Mouse (Mus musculus): ENCODE measurements at regions not wholly inside any gene's neighbourhood (a gene's known extent, or its start where the extent isn't known, plus 50 kb on each side); places are given as distances from the start of the nearest gene placed in this dataset.
A peak's percentile ranks its signal among the peaks of the same experiment; 100 is the strongest.

DNA sequence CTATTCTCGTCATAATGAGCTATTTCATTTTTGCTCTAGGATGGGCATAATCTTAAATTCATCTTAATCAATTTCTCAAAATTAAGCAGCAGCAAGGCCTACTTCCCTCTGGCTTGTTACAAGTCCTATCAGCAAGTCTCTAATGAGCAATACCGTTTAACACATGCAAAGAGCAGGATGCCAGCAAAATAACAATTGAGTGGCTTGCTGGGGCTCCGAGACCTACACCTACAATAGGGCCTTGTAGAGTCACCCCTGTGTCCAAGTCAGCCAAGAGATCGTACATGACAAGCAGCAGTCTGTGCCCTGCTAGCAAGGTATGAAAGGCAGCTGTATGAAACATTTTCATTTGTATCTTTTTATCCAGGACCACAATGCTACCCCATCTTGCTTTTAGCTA, 169.7 kb upstream of the Phyhipl start:
- Histone ChIP-seq H3K4me1 (ENCODE audit: insufficient read depth, low read length) (no peaks in the 10 kb centered on the region), H3K36me3 (ENCODE audit: insufficient read depth, low read length) (no peaks in the 10 kb centered on the region), H3K4me2 (replicated peaks; ENCODE audit: low read depth, low read length) (no peak overlapping the region), H3K9me3 (ENCODE audit: low read length) (no peaks in the 10 kb centered on the region), H3K9ac (replicated peaks; ENCODE audit: low read length) (no peak overlapping the region), H3K27ac (ENCODE audit: low read length) (no peak overlapping the region), H3K27me3 (ENCODE audit: insufficient read depth, low read length) (no peaks in the 10 kb centered on the region), H3K4me3 (ENCODE audit: low read length) (no peak overlapping the region)
- 86% methylated on average over 4 of the region's 4 CpGs for WGBS
- no peak for ATAC-seq (ENCODE audit: low FRiP score, low TSS enrichment)

DNA sequence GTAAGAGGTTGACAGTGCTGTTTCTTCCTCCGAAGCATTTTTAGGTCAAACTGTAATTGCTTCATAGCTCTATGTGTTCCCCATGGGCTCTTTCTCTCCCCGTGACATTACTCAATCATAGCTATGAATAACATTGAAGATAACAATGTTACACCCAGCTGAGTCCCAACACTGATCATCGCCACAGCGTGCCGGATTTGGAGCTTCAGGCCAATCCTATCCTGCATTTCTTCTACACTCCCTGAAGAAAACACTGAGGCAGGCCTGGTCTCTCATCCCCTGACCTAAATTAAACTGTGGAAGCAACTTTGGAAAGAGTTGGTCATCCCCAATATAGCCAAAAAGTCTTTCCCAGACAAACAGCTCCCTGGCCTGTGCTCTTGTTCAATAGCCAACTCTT, 168.7 kb upstream of the Phyhipl start:
- Histone ChIP-seq H3K9ac (replicated peaks; ENCODE audit: low read length) (no peak overlapping the region), H3K9me3 (ENCODE audit: low read length) (no peaks in the 10 kb centered on the region), H3K27ac (ENCODE audit: low read length) (no peak overlapping the region), H3K36me3 (ENCODE audit: insufficient read depth, low read length) (no peaks in the 10 kb centered on the region), H3K4me3 (ENCODE audit: low read length) (no peak overlapping the region), H3K4me1 (ENCODE audit: insufficient read depth, low read length) (no peaks in the 10 kb centered on the region), H3K4me2 (replicated peaks; ENCODE audit: low read depth, low read length) (no peak overlapping the region), H3K27me3 (ENCODE audit: insufficient read depth, low read length) (no peaks in the 10 kb centered on the region)
- 96% methylated on average over 5 of the region's 5 CpGs for WGBS
- ATAC-seq (ENCODE audit: low FRiP score, low TSS enrichment) = no peak

DNA sequence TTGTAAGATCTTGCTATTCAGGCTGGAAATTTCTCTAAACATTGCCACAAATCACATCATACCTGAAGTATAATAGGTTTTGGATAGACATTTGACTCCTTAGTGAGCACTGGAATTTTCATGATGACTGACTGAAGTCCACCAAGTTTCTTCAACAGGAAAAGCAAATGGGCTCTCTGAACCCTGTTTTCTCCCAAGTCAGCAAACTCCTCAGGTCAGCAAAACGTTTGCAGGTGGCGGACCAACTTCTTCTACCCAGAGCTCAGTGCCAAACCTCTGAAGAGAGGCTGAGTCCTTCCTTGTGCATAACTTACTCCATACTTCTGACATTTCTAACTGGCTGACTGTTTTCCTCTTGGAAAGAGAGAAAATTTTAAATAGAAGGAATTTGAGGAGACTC, 164.2 kb upstream of the Phyhipl start:
- Histone ChIP-seq H3K4me2 (replicated peaks; ENCODE audit: low read depth, low read length) (no peak overlapping the region), H3K4me1 (ENCODE audit: insufficient read depth, low read length) (no peaks in the 10 kb centered on the region), H3K27me3 (ENCODE audit: insufficient read depth, low read length) (no peaks in the 10 kb centered on the region), H3K36me3 (ENCODE audit: insufficient read depth, low read length) (no peaks in the 10 kb centered on the region), H3K9me3 (ENCODE audit: low read length) (no peaks in the 10 kb centered on the region), H3K4me3 (ENCODE audit: low read length) (no peak overlapping the region), H3K9ac (replicated peaks; ENCODE audit: low read length) (no peak overlapping the region), H3K27ac (ENCODE audit: low read length) (no peak overlapping the region)
- WGBS = 72% methylated on average over 2 of the region's 2 CpGs
- no peak for ATAC-seq (ENCODE audit: low FRiP score, low TSS enrichment)

DNA sequence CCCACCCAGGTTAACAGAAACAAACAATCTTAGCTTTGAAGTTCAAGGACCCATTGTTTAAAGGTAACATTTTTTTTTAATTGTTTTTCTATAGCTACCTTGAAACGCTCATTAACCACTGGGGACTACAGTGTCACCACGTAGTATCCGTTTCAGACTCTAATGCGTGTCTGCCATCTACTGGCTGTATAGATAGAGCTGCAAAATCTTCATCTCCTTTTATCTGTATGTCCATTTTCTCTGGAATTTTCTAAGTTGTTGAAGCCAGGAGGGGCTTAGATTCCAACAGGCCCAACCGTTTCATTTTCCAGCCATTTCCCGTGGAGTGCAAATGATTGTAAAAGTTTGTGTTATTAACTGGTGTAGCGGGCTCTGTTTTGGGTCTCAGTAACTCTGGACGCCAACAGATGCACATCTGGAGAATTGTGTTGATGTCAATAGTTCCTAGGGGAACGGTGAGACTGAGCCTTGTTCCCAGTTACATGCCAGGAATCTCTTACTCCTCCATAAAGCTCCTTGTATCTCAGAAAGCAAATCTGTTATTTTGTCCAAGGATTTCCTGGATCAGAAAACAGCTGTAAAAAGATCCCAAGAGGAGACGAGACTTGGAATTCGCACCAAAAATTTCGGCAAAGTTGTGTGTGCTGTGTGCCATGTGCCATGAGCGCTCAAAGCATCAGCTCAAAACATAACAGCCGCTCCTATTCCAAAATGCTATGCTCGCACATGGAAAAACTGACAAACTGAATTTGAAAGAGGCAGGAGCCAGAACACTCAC, 158.8 kb upstream of the Phyhipl start:
- H3K9me3 ChIP-seq (ENCODE audit: low read length) = peaks cover 4% of the 10 kb centered on the region; the same call in 1 of the 2 replicates
- WGBS = 65% methylated on average over 15 of the region's 15 CpGs
- no peaks in the 10 kb centered on the region for H3K36me3 ChIP-seq (ENCODE audit: insufficient read depth, low read length)
- no peak overlapping the region for H3K4me2 ChIP-seq (replicated peaks; ENCODE audit: low read depth, low read length)
- H3K4me1 ChIP-seq (ENCODE audit: insufficient read depth, low read length) = no peaks in the 10 kb centered on the region
- no peak for ATAC-seq (ENCODE audit: low FRiP score, low TSS enrichment)
- no peaks in the 10 kb centered on the region for H3K27me3 ChIP-seq (ENCODE audit: insufficient read depth, low read length)
- H3K27ac ChIP-seq (ENCODE audit: low read length) = no peak overlapping the region
- no peak overlapping the region for H3K4me3 ChIP-seq (ENCODE audit: low read length)
- no peak overlapping the region for H3K9ac ChIP-seq (replicated peaks; ENCODE audit: low read length)

DNA sequence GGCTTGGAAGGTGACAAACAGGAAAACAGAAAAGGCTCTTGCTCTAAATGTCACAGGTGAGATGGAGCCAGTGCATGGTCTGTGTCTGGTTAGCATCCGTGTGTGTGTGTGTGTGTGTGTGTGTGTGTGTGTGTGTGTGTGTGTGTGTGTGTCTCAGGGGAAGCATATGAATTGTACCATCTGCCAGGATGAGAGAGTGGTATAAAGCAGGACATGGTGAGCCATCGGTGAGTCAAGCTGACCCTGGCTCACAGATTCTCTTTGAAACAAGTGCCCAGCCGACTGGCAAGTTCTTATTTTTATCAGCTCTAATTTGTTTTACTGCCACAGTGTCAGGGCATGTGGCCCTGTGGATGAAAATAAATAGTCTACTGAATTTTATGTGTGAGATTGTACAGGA, 153.6 kb upstream of the Phyhipl start:
- 54% methylated on average over 3 of the region's 3 CpGs for WGBS
- Histone ChIP-seq H3K27ac (ENCODE audit: low read length) (no peak overlapping the region), H3K4me3 (ENCODE audit: low read length) (no peak overlapping the region), H3K27me3 (ENCODE audit: insufficient read depth, low read length) (no peaks in the 10 kb centered on the region), H3K36me3 (ENCODE audit: insufficient read depth, low read length) (no peaks in the 10 kb centered on the region), H3K9me3 (ENCODE audit: low read length) (peaks cover 4% of the 10 kb centered on the region; the same call in 1 of the 2 replicates), H3K4me1 (ENCODE audit: insufficient read depth, low read length) (no peaks in the 10 kb centered on the region), H3K9ac (replicated peaks; ENCODE audit: low read length) (no peak overlapping the region), H3K4me2 (replicated peaks; ENCODE audit: low read depth, low read length) (no peak overlapping the region)
- ATAC-seq (ENCODE audit: low FRiP score, low TSS enrichment) = no peak

DNA sequence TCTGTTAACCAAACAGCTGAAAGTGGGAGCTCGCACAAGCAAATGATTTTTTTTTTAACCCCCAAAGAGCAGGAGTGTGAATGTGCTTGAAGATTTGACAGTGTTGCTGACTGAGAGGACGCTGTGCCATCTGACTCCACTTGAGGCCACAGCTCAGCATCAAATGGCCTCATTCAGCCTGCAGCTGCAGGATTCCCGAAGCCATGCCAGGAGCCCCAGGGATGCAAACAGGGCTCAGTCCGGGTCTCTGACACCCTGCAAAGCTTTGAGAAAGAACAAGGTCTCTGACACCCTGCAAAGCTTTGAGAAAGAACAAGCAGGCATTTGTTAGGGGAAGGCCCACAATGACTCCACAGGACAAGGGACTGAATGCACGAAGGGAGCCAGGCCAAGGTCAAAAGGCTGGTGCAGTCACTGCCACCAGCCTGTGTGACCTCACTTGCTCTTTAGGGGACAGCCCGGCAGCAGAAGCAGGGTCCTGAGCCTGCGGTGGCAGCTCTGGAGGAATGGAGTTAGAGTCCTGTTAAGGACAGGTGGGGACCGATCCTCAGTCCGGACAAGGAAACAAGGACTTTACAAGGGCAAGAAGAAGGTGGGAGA, 151.1 kb upstream of the Phyhipl start:
- no peaks in the 10 kb centered on the region for H3K27me3 ChIP-seq (ENCODE audit: insufficient read depth, low read length)
- no peak overlapping the region for H3K4me3 ChIP-seq (ENCODE audit: low read length)
- 61% methylated on average over 9 of the region's 9 CpGs for WGBS
- no peak for ATAC-seq (ENCODE audit: low FRiP score, low TSS enrichment)
- H3K27ac ChIP-seq (ENCODE audit: low read length) = no peak overlapping the region
- H3K9ac ChIP-seq (replicated peaks; ENCODE audit: low read length) = no peak overlapping the region
- H3K36me3 ChIP-seq (ENCODE audit: insufficient read depth, low read length) = no peaks in the 10 kb centered on the region
- no peak overlapping the region for H3K4me2 ChIP-seq (replicated peaks; ENCODE audit: low read depth, low read length)
- H3K4me1 ChIP-seq (ENCODE audit: insufficient read depth, low read length) = no peaks in the 10 kb centered on the region
- no peaks in the 10 kb centered on the region for H3K9me3 ChIP-seq (ENCODE audit: low read length)

DNA sequence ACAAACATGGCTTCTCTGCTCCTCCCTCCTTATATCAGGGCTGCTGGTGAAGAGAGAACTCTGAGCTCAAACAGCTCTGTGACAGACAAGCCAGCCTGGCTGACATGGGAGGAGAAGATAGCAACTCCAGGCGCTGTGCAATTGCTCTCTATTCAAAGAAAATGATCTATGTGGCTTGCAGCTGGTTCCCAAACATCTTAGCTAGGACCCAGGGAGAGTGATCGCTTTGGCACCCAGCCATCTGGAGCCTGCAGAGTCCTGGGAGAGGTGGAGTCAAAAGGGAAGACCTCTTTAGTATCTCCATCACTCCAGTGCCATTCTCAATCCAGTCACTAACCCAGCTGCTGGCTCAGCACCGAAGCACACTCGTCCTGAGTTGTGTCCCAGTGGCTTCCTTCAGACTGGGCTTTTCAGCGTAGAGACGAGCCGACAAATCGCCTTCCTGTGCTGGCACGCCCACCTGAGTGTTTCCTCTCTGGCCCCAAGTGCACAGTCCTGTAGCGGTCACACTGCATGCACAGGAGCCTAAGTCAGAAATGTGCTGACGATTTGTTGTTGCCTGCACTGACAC, 145.1 kb upstream of the Phyhipl start:
- Histone ChIP-seq H3K9me3 (ENCODE audit: low read length) (no peaks in the 10 kb centered on the region), H3K27me3 (ENCODE audit: insufficient read depth, low read length) (no peaks in the 10 kb centered on the region), H3K4me3 (ENCODE audit: low read length) (0 out of 2 replicates have a peak overlapping the region, but pooled peaks have one; percentile 8), H3K4me2 (replicated peaks; ENCODE audit: low read depth, low read length) (peak overlapping the region; percentile 34), H3K4me1 (ENCODE audit: insufficient read depth, low read length) (0 out of 2 replicates have a peak, but pooled peaks cover 6% of the 10 kb centered on the region), H3K36me3 (ENCODE audit: insufficient read depth, low read length) (no peaks in the 10 kb centered on the region), H3K27ac (ENCODE audit: low read length) (no peak overlapping the region), H3K9ac (replicated peaks; ENCODE audit: low read length) (0 out of 2 replicates have a peak overlapping the region, but pooled peaks have one; percentile 11)
- 35% methylated on average over 11 of the region's 11 CpGs for WGBS
- peak; percentile 87 for ATAC-seq (ENCODE audit: low FRiP score, low TSS enrichment)

DNA sequence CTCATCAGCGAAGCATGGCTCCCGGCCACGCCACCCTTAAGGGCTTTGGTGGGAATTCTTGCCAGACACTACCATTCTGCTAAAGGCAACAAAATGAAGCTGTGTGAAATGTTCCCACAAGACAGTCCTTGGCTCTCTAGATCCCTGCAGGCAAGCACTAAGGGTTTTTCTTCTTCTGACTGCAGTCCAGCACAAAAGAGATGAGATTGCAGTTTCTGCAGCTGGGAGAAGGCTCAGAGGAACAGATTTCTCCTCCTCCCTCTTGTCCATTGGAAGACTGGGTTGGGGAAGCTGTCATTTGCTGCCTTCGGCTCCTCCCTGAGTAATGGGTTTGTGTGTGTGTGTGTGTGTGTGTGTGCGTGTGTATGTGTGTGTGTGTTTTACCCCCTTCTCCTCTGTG, 144.1 kb upstream of the Phyhipl start:
- no peak for ATAC-seq (ENCODE audit: low FRiP score, low TSS enrichment)
- Histone ChIP-seq H3K9ac (replicated peaks; ENCODE audit: low read length) (no peak overlapping the region), H3K36me3 (ENCODE audit: insufficient read depth, low read length) (no peaks in the 10 kb centered on the region), H3K27me3 (ENCODE audit: insufficient read depth, low read length) (no peaks in the 10 kb centered on the region), H3K9me3 (ENCODE audit: low read length) (no peaks in the 10 kb centered on the region), H3K4me3 (ENCODE audit: low read length) (no peak overlapping the region), H3K4me1 (ENCODE audit: insufficient read depth, low read length) (0 out of 2 replicates have a peak, but pooled peaks cover 6% of the 10 kb centered on the region), H3K27ac (ENCODE audit: low read length) (no peak overlapping the region), H3K4me2 (replicated peaks; ENCODE audit: low read depth, low read length) (no peak overlapping the region)
- 80% methylated on average over 5 of the region's 5 CpGs for WGBS

DNA sequence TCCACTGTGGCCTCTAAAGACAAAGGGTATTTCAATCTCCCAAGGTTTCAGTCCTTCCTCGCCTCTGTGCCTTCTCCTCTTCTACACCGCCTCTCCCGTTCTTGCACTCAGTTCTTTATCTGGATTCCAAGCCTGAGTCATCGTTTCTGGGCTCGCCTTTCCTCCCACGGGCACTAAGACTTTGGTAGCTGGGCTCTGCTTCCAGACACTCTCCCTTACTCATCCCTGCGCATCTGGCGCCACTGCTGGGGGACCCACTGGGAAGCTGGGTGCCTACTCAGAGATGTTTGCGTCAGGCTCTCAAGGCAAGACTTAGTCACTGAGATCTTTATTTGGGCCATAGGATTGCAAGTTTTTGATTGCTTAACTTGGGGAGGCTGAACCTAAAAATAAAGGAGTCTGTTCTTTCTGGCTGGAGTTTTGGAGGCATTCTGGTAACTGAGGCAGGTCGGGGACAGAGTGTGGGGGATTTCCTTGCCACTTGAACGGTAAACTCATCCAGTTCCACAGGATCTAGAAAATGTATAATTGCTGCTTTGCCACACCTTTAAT, 143.5 kb upstream of the Phyhipl start:
- Histone ChIP-seq H3K4me3 (ENCODE audit: low read length) (no peak overlapping the region), H3K27ac (ENCODE audit: low read length) (no peak overlapping the region), H3K9ac (replicated peaks; ENCODE audit: low read length) (no peak overlapping the region), H3K36me3 (ENCODE audit: insufficient read depth, low read length) (no peaks in the 10 kb centered on the region), H3K4me1 (ENCODE audit: insufficient read depth, low read length) (0 out of 2 replicates have a peak, but pooled peaks cover 6% of the 10 kb centered on the region), H3K27me3 (ENCODE audit: insufficient read depth, low read length) (no peaks in the 10 kb centered on the region), H3K9me3 (ENCODE audit: low read length) (no peaks in the 10 kb centered on the region), H3K4me2 (replicated peaks; ENCODE audit: low read depth, low read length) (no peak overlapping the region)
- WGBS = 80% methylated on average over 11 of the region's 11 CpGs
- no peak for ATAC-seq (ENCODE audit: low FRiP score, low TSS enrichment)

Measured in kidney, embryonic 16.5 days (tissue).